13 mouse cellular contexts compared by ENCODE assay signal in genomic region chr10:47102551-47102950, GRCm38 (mm10).
DNase-seq lines count a peak whose midpoint lies in the region; ATAC-seq and TF ChIP-seq lines count a peak whose summit lies in the region.
"Had no signal": no experiment of that assay in that cellular context is flagged by ENCODE, and none has a peak within 500 bp of the region (broad histone marks: within the 10 kb centered on the region; RNA-seq: fewer than 3 reads in every experiment).

No protein-coding gene starts in this region.

- H3K4me3 ChIP-seq in hindbrain, embryonic 15.5 days, result no peak overlapping the region
- H3K4me3 ChIP-seq in hindbrain, embryonic 11.5 days (ENCODE audit: low read depth, low read length), result no peak overlapping the region
- H3K4me3 ChIP-seq in layer of hippocampus, adult 2 months, result no peak overlapping the region; the same call in 1 of the 2 replicates
- no peak overlapping the region for H3K4me3 ChIP-seq in neural tube, embryonic 15.5 days (replicated peaks)
- H3K4me3 ChIP-seq in intestine, postnatal 0 days (ENCODE audit: low read depth, low read length), result no peak overlapping the region
- H3K4me3 ChIP-seq: midbrain, embryonic 12.5 days had no signal

- ATAC-seq in hindbrain, embryonic 15.5 days (ENCODE audit: low FRiP score, low read depth), result peak; percentile 59; the same call in 1 of the 2 replicates
- ATAC-seq in hindbrain, embryonic 11.5 days (ENCODE audit: low FRiP score), result no peak
- peak; percentile 65; the same call in 1 of the 2 replicates for ATAC-seq in neural tube, embryonic 15.5 days (ENCODE audit: low FRiP score)
- ATAC-seq in monocyte, adult 5-6 weeks (replicated peaks; ENCODE audit: insufficient number of reproducible peaks, low FRiP score, low TSS enrichment, poor library complexity, severe bottlenecking), result no peak
- no peak for ATAC-seq in intestine, postnatal 0 days
- ATAC-seq: activated CD4-positive, CD25-positive, alpha-beta regulatory T cell, adult 4 months had no signal

- no peaks in the 10 kb centered on the region for H3K36me3 ChIP-seq in hindbrain, embryonic 15.5 days
- H3K36me3 ChIP-seq in hindbrain, embryonic 11.5 days (ENCODE audit: control insufficient read depth, insufficient read depth, low read length), result no peaks in the 10 kb centered on the region
- H3K36me3 ChIP-seq in neural tube, embryonic 15.5 days, result no peaks in the 10 kb centered on the region
- H3K36me3 ChIP-seq in intestine, postnatal 0 days (ENCODE audit: control insufficient read depth, insufficient read depth), result no peaks in the 10 kb centered on the region
- H3K36me3 ChIP-seq: midbrain, embryonic 12.5 days had no signal

- no peak for TF ChIP-seq POLR2A in brain, embryonic 14.5 days (IDR thresholded peaks at IDR 0.05; ENCODE audit: borderline replicate concordance, extremely low read depth, insufficient read depth, insufficient read length, poor library complexity, severe bottlenecking)

- no peaks in the 10 kb centered on the region for H3K4me1 ChIP-seq in hindbrain, embryonic 15.5 days (replicated peaks)
- H3K4me1 ChIP-seq in hindbrain, embryonic 11.5 days (replicated peaks; ENCODE audit: control insufficient read depth, insufficient read depth, low read length), result no peaks in the 10 kb centered on the region
- H3K4me1 ChIP-seq in neural tube, embryonic 15.5 days, result no peaks in the 10 kb centered on the region
- no peaks in the 10 kb centered on the region for H3K4me1 ChIP-seq in intestine, postnatal 0 days (replicated peaks; ENCODE audit: control insufficient read depth, insufficient read depth, low read length)
- H3K4me1 ChIP-seq: midbrain, embryonic 12.5 days had no signal

- H3K9ac ChIP-seq in hindbrain, embryonic 15.5 days, result no peak overlapping the region
- H3K9ac ChIP-seq in hindbrain, embryonic 11.5 days (ENCODE audit: low read depth, low read length), result no peak overlapping the region
- H3K9ac ChIP-seq in neural tube, embryonic 15.5 days (replicated peaks), result no peak overlapping the region
- no peak overlapping the region for H3K9ac ChIP-seq in intestine, postnatal 0 days (ENCODE audit: low read depth, low read length)
- H3K9ac ChIP-seq: midbrain, embryonic 12.5 days had no signal

- WGBS in hindbrain, embryonic 15.5 days, result 53% methylated on average over 1 of the region's 1 CpGs
- 58% methylated on average over 1 of the region's 1 CpGs for WGBS in hindbrain, embryonic 11.5 days
- 24% methylated on average over 1 of the region's 1 CpGs for WGBS in neural tube, embryonic 15.5 days
- WGBS in intestine, postnatal 0 days, result 30% methylated on average over 1 of the region's 1 CpGs

- TF ChIP-seq CTCF in brain, embryonic 14.5 days (IDR thresholded peaks at IDR 0.05; ENCODE audit: borderline replicate concordance, extremely low read depth, insufficient read depth, insufficient read length), result no peak
- no peak for TF ChIP-seq CTCF in layer of hippocampus, adult 2 months (conservative IDR thresholded peaks at IDR 0.05)
- no peak for TF ChIP-seq CTCF in intestine, postnatal 0 days (IDR thresholded peaks at IDR 0.05; ENCODE audit: low read depth)

- no peak overlapping the region for H3K4me2 ChIP-seq in hindbrain, embryonic 15.5 days
- H3K4me2 ChIP-seq in hindbrain, embryonic 11.5 days (replicated peaks; ENCODE audit: low read depth, low read length), result no peak overlapping the region
- no peak overlapping the region for H3K4me2 ChIP-seq in neural tube, embryonic 15.5 days
- no peak overlapping the region for H3K4me2 ChIP-seq in intestine, postnatal 0 days (replicated peaks; ENCODE audit: low read depth)
- H3K4me2 ChIP-seq: liver, embryonic 11.5 days; midbrain, embryonic 12.5 days had no signal

- no peaks in the 10 kb centered on the region for H3K9me3 ChIP-seq in hindbrain, embryonic 15.5 days
- H3K9me3 ChIP-seq in hindbrain, embryonic 11.5 days (ENCODE audit: control insufficient read depth, low read length), result no peaks in the 10 kb centered on the region
- no peaks in the 10 kb centered on the region for H3K9me3 ChIP-seq in neural tube, embryonic 15.5 days (replicated peaks)
- no peaks in the 10 kb centered on the region for H3K9me3 ChIP-seq in intestine, postnatal 0 days (ENCODE audit: control insufficient read depth)
- H3K9me3 ChIP-seq: midbrain, embryonic 12.5 days had no signal

- H3K27ac ChIP-seq in hindbrain, embryonic 15.5 days (replicated peaks), result no peak overlapping the region
- no peak overlapping the region for H3K27ac ChIP-seq in hindbrain, embryonic 11.5 days (ENCODE audit: low read depth, low read length)
- H3K27ac ChIP-seq in layer of hippocampus, adult 2 months, result peak overlapping the region; percentile 74
- no peak overlapping the region for H3K27ac ChIP-seq in neural tube, embryonic 15.5 days (replicated peaks)
- no peak overlapping the region for H3K27ac ChIP-seq in intestine, postnatal 0 days (ENCODE audit: low read depth, low read length)
- H3K27ac ChIP-seq: midbrain, embryonic 12.5 days had no signal

- no peaks in the 10 kb centered on the region for H3K27me3 ChIP-seq in hindbrain, embryonic 15.5 days
- no peaks in the 10 kb centered on the region for H3K27me3 ChIP-seq in hindbrain, embryonic 11.5 days (ENCODE audit: control insufficient read depth, insufficient read depth, low read length)
- H3K27me3 ChIP-seq in neural tube, embryonic 15.5 days (replicated peaks), result no peaks in the 10 kb centered on the region
- no peaks in the 10 kb centered on the region for H3K27me3 ChIP-seq in intestine, postnatal 0 days (replicated peaks; ENCODE audit: control insufficient read depth, insufficient read depth, low read length)
- H3K27me3 ChIP-seq: midbrain, embryonic 12.5 days had no signal

- DNase-seq in hindbrain, embryonic 11.5 days (ENCODE audit: low spot score), result no peak
- DNase-seq in brain, embryonic 14.5 days (ENCODE audit: low read depth), result peak; percentile 91
- DNase-seq in layer of hippocampus, adult 2 months (ENCODE audit: low spot score in 2 of 2), result peak in 1 of 2 experiments; percentile 36
- DNase-seq in cerebellum, postnatal 4 days (ENCODE audit: low spot score in 2 of 2), result no peak
- DNase-seq: spleen, adult 18-20 months; thymus, postnatal 25 days had no signal

Comparison
In these comparisons a context has a peak if more than half of its experiments do, and no peak if none do; other contexts are left out.
1. ATAC-seq: peak in hindbrain, embryonic 15.5 days (single experiment) and neural tube, embryonic 15.5 days (single experiment); none in hindbrain, embryonic 11.5 days (single experiment), monocyte, adult 5-6 weeks (single experiment) and intestine, postnatal 0 days (single experiment).